Mouse (Mus musculus) ES-Bruce4 (cell line): ENCODE measurements around the gene BC004004.

Source experiments
- CTCF ChIP-seq: IDR thresholded peaks from one replicate; pipeline ENCODE4 v1.8.1; 2011; ENCODE audit warnings: low read depth, low read length
- EP300 ChIP-seq: IDR thresholded peaks from 2 replicates; pipeline ENCODE4 v1.6.1; 2011; ENCODE audit warnings: low read depth, low read length; ENCODE audit not compliant: insufficient read depth

DNA sequence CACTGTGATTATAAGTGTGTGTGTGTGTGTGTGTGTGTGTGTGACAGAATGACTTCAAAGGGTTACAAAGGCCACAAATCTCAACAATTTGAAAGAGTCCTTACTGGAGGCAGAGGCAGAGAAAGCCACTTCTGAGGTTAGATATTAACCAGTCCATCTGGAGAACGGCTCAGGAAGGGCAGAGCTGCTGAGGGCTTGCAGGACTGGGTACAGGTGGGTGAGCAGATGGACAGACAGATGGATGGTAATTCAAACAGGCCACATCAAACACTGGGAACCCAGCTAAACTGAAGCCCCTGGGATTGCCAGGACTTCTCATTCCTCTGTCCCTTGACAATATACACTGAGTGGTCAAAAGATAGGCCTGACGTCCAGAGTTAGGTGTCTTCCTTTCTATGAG, 80.4 kb downstream of the BC004004 start:
- no peak for TF ChIP-seq EP300
- no peak for TF ChIP-seq CTCF
